Mouse (Mus musculus) stomach, embryonic 14.5 days (tissue): ENCODE results near the gene Rprd1b. TPM values are rescaled to one million over a fixed set of nuclear protein-coding genes. Genes with fewer than 3 reads are reported as not detected.

Experiments used
- ATAC-seq: fragments of 200-750 bp; cut with Nextera tagmentation; 2 replicates; pipeline ENCODE4 v1.8.0; 2017; ENCODE audit warnings: low read depth, moderate TSS enrichment; ENCODE audit not compliant: insufficient number of reproducible peaks, insufficient read depth, low FRiP score
- H3K27ac ChIP-seq: fragments of 300-500 bp; sonication (generic); 2 replicates; pipeline ENCODE4 v1.5.1; 2014; ENCODE audit warnings: mild to moderate bottlenecking, low read length, moderate library complexity, mixed read lengths
- H3K27me3 ChIP-seq: fragments of 300-500 bp; sonication (generic); 2 replicates; pipeline ENCODE4 v1.6.1; 2014; ENCODE audit warnings: low read length, control low read depth, mixed read lengths; ENCODE audit not compliant: control insufficient read depth, insufficient read depth
- H3K36me3 ChIP-seq: fragments of 300-500 bp; sonication (generic); 2 replicates; pipeline ENCODE4 v1.6.1; 2014; ENCODE audit warnings: mild to moderate bottlenecking, control low read depth, low read length, moderate library complexity, mixed read lengths; ENCODE audit not compliant: control insufficient read depth, insufficient read depth
- H3K4me1 ChIP-seq: fragments of 300-500 bp; sonication (generic); 2 replicates; pipeline ENCODE4 v1.6.1; 2014; ENCODE audit warnings: low read length, control low read depth, mixed read lengths; ENCODE audit not compliant: control insufficient read depth, insufficient read depth
- H3K4me2 ChIP-seq: fragments of 300-500 bp; sonication (generic); replicated peaks from 2 replicates; pipeline ENCODE4 v1.6.1; 2014; ENCODE audit warnings: low read depth, low read length, control low read depth
- H3K4me3 ChIP-seq: fragments of 300-500 bp; sonication (generic); 2 replicates; pipeline ENCODE4 v1.5.1; 2014; ENCODE audit warnings: low read depth, low read length, control low read depth
- H3K9ac ChIP-seq: fragments of 300-500 bp; sonication (generic); replicated peaks from 2 replicates; pipeline ENCODE4 v1.6.1; 2014; ENCODE audit warnings: low read depth, mild to moderate bottlenecking, control low read depth, low read length, moderate library complexity, mixed read lengths
- H3K9me3 ChIP-seq: fragments of 300-500 bp; sonication (generic); 2 replicates; pipeline ENCODE4 v1.6.1; 2016; ENCODE audit warnings: low read depth, low read length, control low read depth; ENCODE audit not compliant: control insufficient read depth
- WGBS: fragments of 180-500 bp; shearing (Covaris S2); extraction: QIAGEN DNeasy Blood & Tissue Kit; methylation state at CpG from one replicate; pipeline ENCODE4 v1.1.7; 2014; 5-methylcytosine and 5-hydroxymethylcytosine counted together
- polyA plus RNA-seq: library from polyadenylated mRNA; unstranded; fragments of >200 nt; fragmentation: Nextera tagmentation; extraction: Ambion mirVana; gene quantifications from 2 replicates; pipeline ENCODE4 v1.2.1, GENCODE M21; 2014

The Rprd1b gene
- polyA plus RNA-seq, 1 experiment from 2014 or later = 57.0 TPM

DNA sequence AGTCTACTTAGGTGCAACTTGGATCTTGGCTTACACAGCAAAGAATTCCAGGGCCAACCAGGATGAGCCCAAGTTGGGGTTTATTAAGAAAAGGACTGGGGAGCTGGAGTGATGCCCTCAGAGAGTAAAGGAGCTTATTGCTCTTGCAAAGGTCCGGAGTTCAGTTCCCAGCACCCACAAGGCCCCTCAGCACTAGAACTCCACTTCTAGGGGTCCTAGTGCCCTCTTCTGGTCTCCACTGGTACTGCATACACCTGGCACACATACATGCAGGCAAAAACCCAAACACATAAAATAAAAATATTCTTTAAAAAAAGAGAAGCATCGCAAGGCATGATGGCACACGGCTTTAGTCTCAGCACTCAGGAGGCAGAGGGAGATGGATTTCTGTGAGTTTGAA is 122.8 kb downstream of the Rprd1b start:
- Histone ChIP-seq H3K9ac (no peak overlapping the region), H3K4me2 (no peak overlapping the region), H3K4me1 (0 out of 2 replicates have a peak, but pooled peaks cover 6% of the 10 kb centered on the region), H3K9me3 (peaks cover 4% of the 10 kb centered on the region; the same call in 1 of the 2 replicates), H3K27ac (no peak overlapping the region), H3K4me3 (no peak overlapping the region), H3K27me3 (no peaks in the 10 kb centered on the region), H3K36me3 (no peaks in the 10 kb centered on the region)
- ATAC-seq = no peak
- WGBS = 97% methylated on average over 3 of the region's 3 CpGs

DNA sequence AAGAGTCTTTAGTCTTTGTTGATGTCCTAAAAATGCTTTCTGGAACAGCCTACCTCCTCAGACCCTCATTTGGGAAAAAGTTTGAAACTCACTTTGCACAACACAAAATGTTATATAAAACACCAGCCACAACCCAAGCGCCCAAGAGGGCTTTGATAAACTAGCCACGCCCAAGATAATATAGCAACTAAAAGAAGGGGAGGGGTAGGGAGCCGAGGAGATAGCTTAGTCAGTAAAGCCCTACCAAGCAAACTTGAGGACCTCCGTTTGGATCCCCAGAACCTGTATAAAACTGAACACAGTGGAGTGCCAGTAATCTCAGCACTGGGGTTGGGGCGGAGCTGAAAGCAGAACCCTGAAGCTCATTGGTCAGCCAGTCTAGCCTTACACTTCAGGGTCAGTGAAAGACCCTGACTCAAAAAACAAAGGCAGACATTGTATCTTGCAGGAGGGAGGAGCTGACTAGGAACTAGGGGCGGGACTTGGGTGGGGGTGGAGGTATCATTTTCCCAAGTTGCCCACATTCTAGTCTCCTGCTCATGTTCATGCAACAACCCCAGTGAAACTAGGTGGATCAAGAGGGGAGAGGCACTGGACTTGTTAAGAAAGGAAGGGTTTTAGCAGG is 124.5 kb downstream of the Rprd1b start:
- H3K9ac ChIP-seq = no peak overlapping the region
- no peak overlapping the region for H3K4me3 ChIP-seq
- no peaks in the 10 kb centered on the region for H3K36me3 ChIP-seq
- no peaks in the 10 kb centered on the region for H3K27me3 ChIP-seq
- H3K4me1 ChIP-seq = 0 out of 2 replicates have a peak, but pooled peaks cover 6% of the 10 kb centered on the region
- 51% methylated on average over 6 of the region's 6 CpGs for WGBS
- ATAC-seq = peak; percentile 37
- H3K9me3 ChIP-seq = peaks cover 4% of the 10 kb centered on the region; the same call in 1 of the 2 replicates
- H3K4me2 ChIP-seq = no peak overlapping the region
- no peak overlapping the region; the same call in 1 of the 2 replicates for H3K27ac ChIP-seq

- ATAC-seq = peak; percentile 82
- peak overlapping the region; percentile 55 for H3K4me2 ChIP-seq
- H3K27me3 ChIP-seq = no peaks in the 10 kb centered on the region
- H3K36me3 ChIP-seq = no peaks in the 10 kb centered on the region
- peak overlapping the region; percentile 84 for H3K27ac ChIP-seq
- H3K9ac ChIP-seq = no peak overlapping the region
- H3K4me1 ChIP-seq = 0 out of 2 replicates have a peak, but pooled peaks cover 6% of the 10 kb centered on the region
- under 1% methylated on average over 22 of the region's 22 CpGs for WGBS
- peak overlapping the region; percentile 22 for H3K4me3 ChIP-seq
- H3K9me3 ChIP-seq = peaks cover 4% of the 10 kb centered on the region; the same call in 1 of the 2 replicates
Measured at GRCm38 (mm10) chr2:158153728-158154343, 125.5 kb downstream of the Rprd1b start.

GRCm38 (mm10) chr2:158154641-158155040 is 126.3 kb downstream of the Rprd1b start:
- Histone ChIP-seq H3K36me3 (no peaks in the 10 kb centered on the region), H3K27ac (no peak overlapping the region; the same call in 1 of the 2 replicates), H3K4me1 (0 out of 2 replicates have a peak, but pooled peaks cover 3% of the 10 kb centered on the region), H3K4me2 (no peak overlapping the region), H3K9me3 (peaks cover 4% of the 10 kb centered on the region; the same call in 1 of the 2 replicates), H3K27me3 (no peaks in the 10 kb centered on the region), H3K4me3 (no peak overlapping the region), H3K9ac (no peak overlapping the region)
- WGBS = 52% methylated on average over 8 of the region's 8 CpGs
- no peak for ATAC-seq

DNA sequence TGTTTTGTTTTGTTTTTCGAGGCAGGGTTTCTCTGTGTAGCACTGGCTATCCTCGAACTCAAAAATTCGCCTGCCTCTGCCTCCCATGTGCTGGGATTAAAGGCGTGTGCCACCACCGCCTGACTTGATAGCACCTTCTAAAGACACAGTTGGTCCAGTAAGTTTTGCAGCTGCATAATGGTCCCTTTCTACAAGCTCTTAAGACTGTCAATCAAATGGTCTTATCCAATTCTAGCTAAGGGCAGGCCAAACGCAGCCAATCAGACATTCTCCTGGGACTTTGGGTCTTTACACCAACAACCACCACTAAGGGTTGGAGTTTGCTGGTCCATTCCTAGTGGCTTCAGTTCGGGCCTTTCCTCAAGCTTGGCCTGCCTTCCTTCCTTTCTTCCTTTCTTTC is 126.8 kb downstream of the Rprd1b start:
- H3K4me1 ChIP-seq = 0 out of 2 replicates have a peak, but pooled peaks cover 7% of the 10 kb centered on the region
- no peak overlapping the region for H3K27ac ChIP-seq
- no peaks in the 10 kb centered on the region for H3K27me3 ChIP-seq
- WGBS = 86% methylated on average over 7 of the region's 7 CpGs
- ATAC-seq = no peak
- peaks cover 4% of the 10 kb centered on the region; the same call in 1 of the 2 replicates for H3K9me3 ChIP-seq
- no peaks in the 10 kb centered on the region for H3K36me3 ChIP-seq
- H3K4me3 ChIP-seq = no peak overlapping the region
- H3K4me2 ChIP-seq = no peak overlapping the region
- H3K9ac ChIP-seq = no peak overlapping the region

DNA sequence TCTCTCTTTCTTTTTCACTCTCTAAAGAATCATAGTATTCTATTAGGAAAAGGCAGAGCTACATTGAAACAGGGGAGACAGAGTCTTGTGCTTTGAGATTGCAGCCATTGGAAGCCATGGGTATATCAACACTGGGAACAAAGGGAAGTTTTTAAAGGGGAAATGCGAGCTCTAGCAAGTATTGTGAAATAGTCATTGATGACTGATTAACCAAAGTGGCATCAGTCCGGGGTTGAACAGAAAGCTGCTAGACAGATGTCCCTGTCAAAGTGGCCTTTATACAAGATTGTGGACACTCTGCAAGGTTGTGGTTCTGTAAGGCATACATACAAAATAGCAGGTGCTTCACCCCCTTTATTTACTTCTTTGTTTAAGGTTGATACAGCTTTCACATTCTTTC is 127.3 kb downstream of the Rprd1b start:
- no peak overlapping the region for H3K4me3 ChIP-seq
- no peaks in the 10 kb centered on the region for H3K36me3 ChIP-seq
- no peak overlapping the region for H3K9ac ChIP-seq
- H3K27ac ChIP-seq = no peak overlapping the region
- no peak for ATAC-seq
- H3K4me1 ChIP-seq = 0 out of 2 replicates have a peak, but pooled peaks cover 10% of the 10 kb centered on the region
- H3K9me3 ChIP-seq = peaks cover 4% of the 10 kb centered on the region; the same call in 1 of the 2 replicates
- no peaks in the 10 kb centered on the region for H3K27me3 ChIP-seq
- no peak overlapping the region for H3K4me2 ChIP-seq
- 51% methylated on average over 2 of the region's 2 CpGs for WGBS

GRCm38 (mm10) chr2:158156487-158156886 is 128.2 kb downstream of the Rprd1b start:
- Histone ChIP-seq H3K4me1 (0 out of 2 replicates have a peak, but pooled peaks cover 11% of the 10 kb centered on the region), H3K9ac (no peak overlapping the region), H3K9me3 (no peaks in the 10 kb centered on the region), H3K4me3 (no peak overlapping the region), H3K27me3 (no peaks in the 10 kb centered on the region), H3K27ac (no peak overlapping the region), H3K4me2 (no peak overlapping the region), H3K36me3 (no peaks in the 10 kb centered on the region)
- 72% methylated on average over 9 of the region's 9 CpGs for WGBS
- no peak for ATAC-seq

- no peaks in the 10 kb centered on the region for H3K27me3 ChIP-seq
- no peak for ATAC-seq
- H3K9ac ChIP-seq = no peak overlapping the region
- no peaks in the 10 kb centered on the region for H3K9me3 ChIP-seq
- H3K4me1 ChIP-seq = 0 out of 2 replicates have a peak, but pooled peaks cover 11% of the 10 kb centered on the region
- H3K4me3 ChIP-seq = no peak overlapping the region
- WGBS = 67% methylated on average over 8 of the region's 8 CpGs
- H3K4me2 ChIP-seq = no peak overlapping the region
- H3K27ac ChIP-seq = no peak overlapping the region
- H3K36me3 ChIP-seq = no peaks in the 10 kb centered on the region
Measured at GRCm38 (mm10) chr2:158157654-158158053, 129.4 kb downstream of the Rprd1b start.
